Mouse (Mus musculus) thymus, postnatal 14 days (tissue): ENCODE results near the gene Psmd10.
A peak's percentile ranks its signal among the peaks of the same experiment; 100 is the strongest.

Source experiments
- DNase-seq: peaks from one replicate; pipeline ENCODE4 v3.0.0; 2021

The Psmd10 gene

DNA sequence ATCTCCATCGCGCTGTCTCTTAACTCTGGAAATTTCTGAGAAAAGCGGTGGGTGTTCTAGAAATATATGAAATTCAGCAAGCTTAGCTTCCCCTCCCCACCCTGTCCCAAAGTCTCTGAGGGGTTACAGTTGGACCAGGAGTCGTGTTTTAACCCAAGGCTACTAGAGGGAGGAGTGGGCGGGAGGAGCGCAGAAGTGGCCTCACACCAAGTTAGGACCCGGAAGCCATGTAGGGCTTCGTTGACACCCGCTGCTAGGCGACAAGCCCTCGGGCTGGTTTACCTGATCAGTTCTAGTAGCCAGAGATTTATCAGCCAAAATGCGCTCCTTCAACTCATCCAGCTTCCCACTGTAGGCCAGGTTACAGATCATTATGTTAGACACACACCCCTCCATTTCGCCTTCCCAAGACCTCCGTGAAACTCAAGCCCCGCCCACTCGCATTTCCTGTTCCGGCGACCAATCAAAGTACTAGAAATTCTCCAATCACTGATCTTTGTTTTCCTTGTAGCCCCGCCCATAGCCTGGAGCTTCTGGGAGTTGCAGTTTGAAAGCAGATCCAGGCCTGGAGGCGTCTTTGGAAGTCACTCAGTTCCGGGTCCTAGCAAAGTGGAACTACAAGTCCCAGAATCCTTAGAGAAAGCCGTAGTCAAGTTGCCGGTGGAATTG is at the start of gene Psmd10, which contains the start of gene Atg4a:
TSS of gene Psmd10 (minus strand) at position 457 of the 669 bp plus-strand sequence.
TSS of gene Atg4a (plus strand) at position 636 of the 669 bp plus-strand sequence.
- peak; percentile 92 for DNase-seq

DNA sequence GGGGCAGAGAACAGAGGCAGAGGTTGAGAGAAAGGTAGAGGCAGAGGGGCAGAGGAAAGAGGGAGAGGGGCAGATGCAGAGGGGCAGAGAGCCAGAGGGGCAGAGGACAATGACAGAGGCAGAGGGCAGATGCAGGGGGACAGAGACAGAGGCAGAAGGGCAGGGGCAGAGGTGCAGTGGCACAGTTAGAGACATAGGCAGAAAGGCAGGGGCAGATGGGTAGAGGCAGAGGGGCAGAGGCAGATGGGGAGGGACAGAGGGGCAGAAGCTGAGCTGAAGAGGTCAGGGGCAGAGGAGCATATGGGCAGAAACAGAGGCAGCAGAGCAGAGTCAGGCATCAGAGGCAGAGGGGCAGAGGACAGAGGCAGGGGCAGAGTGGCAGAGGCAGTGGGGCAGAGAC is 42.4 kb upstream of the Psmd10 start:
- DNase-seq = no peak

DNA sequence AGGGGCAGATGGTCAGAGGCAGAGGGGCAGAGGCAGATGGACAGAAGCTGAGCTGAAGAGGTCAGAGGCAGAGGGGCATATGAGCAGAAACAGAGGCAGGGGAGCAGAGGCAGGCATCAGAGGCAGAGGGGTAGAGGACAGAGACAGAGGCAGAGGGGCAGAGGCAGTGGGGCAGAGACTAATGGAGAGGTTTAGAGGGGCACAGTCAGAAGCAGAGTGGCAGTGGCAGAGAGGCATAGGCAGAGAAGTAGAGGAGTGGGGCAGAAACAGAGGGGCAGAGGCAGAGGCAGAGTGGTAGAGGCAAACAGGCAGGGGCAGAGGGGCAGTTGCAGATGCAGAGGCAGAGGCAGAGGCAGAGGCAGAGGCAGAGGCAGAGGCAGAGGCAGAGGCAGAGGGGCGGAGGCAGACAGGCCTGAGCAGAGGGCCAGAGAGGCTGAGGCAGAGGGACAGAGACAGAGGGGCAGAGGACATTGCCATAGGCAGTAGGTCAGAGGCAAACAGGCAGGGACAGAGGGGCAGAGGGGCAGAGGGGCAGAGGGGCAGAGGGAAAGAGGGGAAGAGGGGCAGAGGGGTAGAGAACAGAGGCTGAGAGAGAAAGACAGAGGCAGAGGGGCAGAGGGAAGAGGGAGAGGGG is 41.5 kb upstream of the Psmd10 start:
- DNase-seq = no peak

- no peak for DNase-seq
Measured at GRCm38 (mm10) chrX:140996909-140997516, 40.5 kb upstream of the Psmd10 start.

DNA sequence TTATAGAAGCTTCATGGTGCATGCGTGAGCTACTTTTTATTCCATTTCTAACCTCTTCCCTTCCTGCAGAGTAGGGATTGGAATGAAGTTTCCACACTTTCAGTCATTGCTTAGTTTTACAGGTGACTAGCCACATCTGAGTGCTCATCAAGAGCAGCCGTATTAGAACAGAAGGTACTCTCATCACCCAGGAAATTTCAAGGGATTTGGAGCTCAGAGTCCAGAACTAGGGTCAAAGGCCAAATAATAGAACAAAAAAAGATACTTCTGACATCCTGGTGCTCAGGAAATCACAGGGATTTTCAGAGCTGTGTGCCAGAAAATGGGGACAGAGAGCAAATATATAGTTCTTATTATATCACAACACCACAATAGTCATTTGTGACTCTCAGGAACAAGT is 28.7 kb upstream of the Psmd10 start:
- no peak for DNase-seq

- no peak for DNase-seq
Measured at GRCm38 (mm10) chrX:140984795-140985194, 28.3 kb upstream of the Psmd10 start.

GRCm38 (mm10) chrX:140983206-140983960 is 26.9 kb upstream of the Psmd10 start:
- DNase-seq = no peak

GRCm38 (mm10) chrX:140980163-140980562 is 23.6 kb upstream of the Psmd10 start:
- no peak for DNase-seq

- no peak for DNase-seq
Measured at GRCm38 (mm10) chrX:140979546-140979945, 23.0 kb upstream of the Psmd10 start.

DNA sequence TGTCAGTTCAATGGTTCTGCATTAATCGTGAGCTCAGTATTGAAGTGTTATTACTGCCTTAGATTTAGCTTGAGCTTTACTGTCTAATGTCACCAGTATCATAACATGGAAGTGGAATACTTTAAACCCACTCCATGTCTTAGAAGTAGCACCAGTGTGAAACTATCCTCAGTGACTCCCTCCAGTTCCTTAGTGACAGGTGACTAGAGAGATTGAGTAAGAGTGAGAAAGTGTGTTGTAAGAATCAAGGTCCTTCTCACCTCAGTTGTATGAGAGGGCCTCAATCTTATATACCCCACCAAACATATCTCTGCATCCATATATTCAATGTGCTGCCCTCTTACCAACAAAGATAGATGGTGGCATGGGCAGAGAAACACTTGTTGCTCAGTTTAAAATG is 22.4 kb upstream of the Psmd10 start:
- DNase-seq = no peak

DNA sequence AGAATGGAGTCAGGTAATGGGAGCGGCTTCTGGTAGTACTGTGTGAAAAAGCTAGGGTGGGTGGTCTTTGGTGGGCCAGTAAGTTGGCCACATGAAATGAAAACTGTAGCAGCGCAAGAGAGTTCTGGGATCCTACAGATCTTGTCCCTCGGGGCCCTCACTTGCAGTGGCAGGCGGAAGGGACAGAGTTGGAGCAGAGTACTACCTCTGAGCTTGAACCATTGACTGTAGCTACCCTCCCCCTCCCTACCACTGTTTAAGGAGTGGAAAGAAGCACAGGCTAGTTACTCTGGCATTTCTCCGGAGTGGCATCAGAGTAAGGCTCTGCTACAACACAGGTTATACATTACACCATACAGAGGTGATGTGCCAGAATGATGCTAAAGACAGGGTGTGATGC is 431 bp upstream of the Psmd10 start:
- no peak for DNase-seq

- DNase-seq = no peak
Measured at GRCm38 (mm10) chrX:140953618-140954017, 2.9 kb downstream of the Psmd10 start.

DNA sequence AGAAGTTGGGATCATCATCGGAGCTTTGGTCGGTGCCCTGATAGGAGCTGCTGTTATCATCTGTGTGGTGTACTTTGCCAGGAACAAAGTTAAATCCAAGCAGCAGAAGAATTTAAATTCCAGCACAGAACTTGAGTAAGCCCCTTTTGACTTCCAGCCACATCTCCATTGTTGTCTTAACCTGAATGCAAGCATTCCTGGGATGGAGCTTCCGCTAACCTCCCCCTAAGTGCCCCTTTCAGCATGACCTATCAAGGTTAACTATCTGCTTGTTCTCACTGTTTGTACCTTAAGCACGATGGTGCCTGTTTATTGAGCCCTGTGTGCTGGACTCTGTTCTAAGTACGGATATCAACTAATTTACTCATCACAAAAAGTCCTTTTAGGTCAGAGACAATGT is 20.3 kb downstream of the Psmd10 start:
- no peak for DNase-seq

DNA sequence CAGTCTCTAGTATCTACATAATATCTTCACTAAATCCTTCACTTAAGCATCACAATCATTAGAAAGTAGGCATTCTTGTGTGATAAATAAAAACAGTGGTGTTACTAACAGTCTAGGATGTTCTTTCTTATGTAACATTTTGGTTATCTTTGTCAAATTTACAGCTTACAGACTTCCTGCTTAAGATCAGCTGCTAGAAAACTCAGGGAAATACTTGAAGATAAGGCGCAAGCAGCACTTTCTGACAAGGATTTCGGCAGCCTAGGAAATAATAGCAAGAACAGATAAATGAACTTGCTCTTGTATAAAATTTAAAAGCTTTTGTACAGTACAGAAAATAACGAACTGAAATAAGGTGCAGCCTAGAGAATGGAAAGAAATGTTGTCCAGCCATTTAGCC is 23.3 kb downstream of the Psmd10 start:
- no peak for DNase-seq

GRCm38 (mm10) chrX:140932066-140932465 is 24.5 kb downstream of the Psmd10 start:
- no peak for DNase-seq

DNA sequence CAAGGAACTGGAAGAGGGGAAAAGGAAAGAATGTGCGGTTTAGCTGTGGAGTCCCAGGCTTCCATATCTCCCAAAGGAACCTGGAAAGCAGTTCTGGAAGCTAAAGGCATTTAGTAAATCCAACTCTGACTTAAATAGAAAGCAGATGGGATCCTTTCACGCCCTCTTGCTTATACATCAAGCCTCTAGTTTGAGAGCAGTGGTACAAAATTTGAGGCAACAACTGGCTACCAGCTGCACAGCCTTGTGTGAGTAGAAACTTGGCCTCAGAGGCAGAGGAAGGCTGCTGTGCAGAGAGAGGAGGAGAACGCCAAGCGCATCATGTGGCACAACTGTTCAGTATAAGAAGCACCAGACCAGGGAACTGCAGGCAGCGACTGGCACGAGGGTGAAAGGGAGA is 35.2 kb downstream of the Psmd10 start:
- DNase-seq = no peak

DNA sequence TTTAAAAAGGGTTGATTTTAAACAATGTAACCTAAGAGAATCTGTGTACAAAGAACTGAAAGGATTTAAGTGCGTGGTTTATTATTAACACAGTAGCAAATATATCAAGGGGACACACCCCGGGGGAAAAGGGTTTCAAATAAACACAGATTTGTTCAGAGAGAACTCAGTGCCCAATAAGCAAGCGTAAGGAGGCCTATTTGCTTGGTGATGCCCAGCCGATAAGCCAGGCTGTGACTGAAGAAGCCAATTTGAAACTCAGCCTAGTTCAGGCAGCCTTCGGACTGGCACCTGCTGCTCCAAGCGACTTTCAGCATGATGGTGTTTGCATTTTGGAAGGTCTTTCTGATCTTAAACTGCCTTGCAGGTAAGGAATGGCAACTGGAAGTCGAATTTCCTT is 49.2 kb downstream of the Psmd10 start, which contains the start of gene Vsig1:
TSS of gene Vsig1 (plus strand) at position 249 of the 400 bp plus-strand sequence.
- no peak for DNase-seq

GRCm38 (mm10) chrX:140903487-140903886 is 53.0 kb downstream of the Psmd10 start:
- DNase-seq = no peak
